ENCODE assay signal across 1 mouse cellular context in the genomic region with DNA sequence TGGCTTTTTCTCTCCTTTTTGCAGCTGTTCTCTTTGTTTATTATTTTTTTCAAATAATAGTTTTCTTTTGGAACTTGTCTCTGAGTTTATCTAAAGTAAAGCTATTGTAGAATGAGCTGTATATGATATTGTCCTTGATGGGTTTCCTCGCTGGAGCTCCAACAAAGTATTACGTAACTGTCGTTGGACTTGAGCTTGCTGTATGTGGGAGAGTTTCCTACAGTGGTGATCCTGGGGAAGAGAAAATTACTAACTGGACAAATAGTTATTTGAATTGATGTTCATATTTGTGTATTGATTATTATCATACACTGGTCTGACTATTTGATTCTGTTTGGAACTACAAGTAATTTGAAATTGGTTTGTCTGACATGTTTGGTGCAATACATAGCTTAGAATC.
TF ChIP-seq lines count a peak whose summit lies in the region.

No protein-coding gene starts in this region.

TF ChIP-seq in MEL, 35 proteins besides CTCF, POLR2A, EP300 and RAD21 (continued from another document):
- no peak for TF ChIP-seq UBTF (IDR thresholded peaks at IDR 0.05; ENCODE audit: borderline replicate concordance, insufficient read depth, low read depth, low read length)
- no peak for TF ChIP-seq E2F4 (IDR thresholded peaks at IDR 0.05; ENCODE audit: borderline replicate concordance, low read depth, low read length)
- no peak for TF ChIP-seq ELF1 (IDR thresholded peaks at IDR 0.05; ENCODE audit: low read depth, low read length)
- TF ChIP-seq NELFE (IDR thresholded peaks at IDR 0.05; ENCODE audit: low read depth, low read length), result no peak
- TF ChIP-seq USF1 (IDR thresholded peaks at IDR 0.05; ENCODE audit: low read depth, low read length), result no peak
- no peak for TF ChIP-seq BHLHE40 (IDR thresholded peaks at IDR 0.05; ENCODE audit: borderline replicate concordance, low read depth, low read length)
- TF ChIP-seq JUND (IDR thresholded peaks at IDR 0.05; ENCODE audit: low read depth, low read length), result no peak
- no peak for TF ChIP-seq MXI1 (IDR thresholded peaks at IDR 0.05; ENCODE audit: low read depth, low read length)
- TF ChIP-seq MAX (IDR thresholded peaks at IDR 0.05; ENCODE audit: low read length), result no peak
- no peak for TF ChIP-seq TCF12 (IDR thresholded peaks at IDR 0.05; ENCODE audit: low read depth, low read length)
- no peak for TF ChIP-seq ZC3H11A (IDR thresholded peaks at IDR 0.05; ENCODE audit: low read depth, low read length)
